Mouse (Mus musculus) lung, postnatal 10 days (tissue): ENCODE data around the gene Hid1.
A peak's percentile ranks its signal among the peaks of the same experiment; 100 is the strongest.

Experiments
- DNase-seq: peaks from one replicate; pipeline ENCODE4 v3.0.0; 2021

The Hid1 gene

GRCm38 (mm10) chr11:115335223-115335622, 32.3 kb downstream of the Hid1 start:
- DNase-seq: no peak

GRCm38 (mm10) chr11:115334531-115334930, 33.0 kb downstream of the Hid1 start, which contains the start of gene Otop3:
Otop3 (plus strand) TSS chr11:115334731.
- DNase-seq: no peak

- DNase-seq: no peak
Observed at GRCm38 (mm10) chr11:115329339-115329738, 38.2 kb downstream of the Hid1 start.

GRCm38 (mm10) chr11:115326730-115327129, 40.8 kb downstream of the Hid1 start:
- no peak for DNase-seq

- DNase-seq: no peak
Observed at GRCm38 (mm10) chr11:115323354-115323753, 44.2 kb downstream of the Hid1 start.

- peak; percentile 60 for DNase-seq
Observed at GRCm38 (mm10) chr11:115321906-115322693, 45.5 kb downstream of the Hid1 start, which contains the start of gene Ush1g. Ush1g (minus strand) TSS chr11:115322041.

GRCm38 (mm10) chr11:115319704-115320383, 47.7 kb downstream of the Hid1 start:
- DNase-seq: no peak

GRCm38 (mm10) chr11:115318245-115319027, 49.1 kb downstream of the Hid1 start:
- DNase-seq: no peak

GRCm38 (mm10) chr11:115317204-115317603, 50.4 kb downstream of the Hid1 start:
- DNase-seq: no peak

GRCm38 (mm10) chr11:115314249-115314648, 53.3 kb downstream of the Hid1 start:
- no peak for DNase-seq

- DNase-seq: no peak
Observed at GRCm38 (mm10) chr11:115308781-115309180, 58.8 kb downstream of the Hid1 start.

- no peak for DNase-seq
Observed at GRCm38 (mm10) chr11:115306863-115307262, 60.7 kb downstream of the Hid1 start, which contains the start of gene Otop2. Otop2 (plus strand) TSS chr11:115307163.

GRCm38 (mm10) chr11:115303167-115303566, 64.4 kb downstream of the Hid1 start:
- DNase-seq: peak; percentile 29

- no peak for DNase-seq
Observed at GRCm38 (mm10) chr11:115301351-115301750, 66.2 kb downstream of the Hid1 start.

GRCm38 (mm10) chr11:115300745-115301144, 66.8 kb downstream of the Hid1 start:
- DNase-seq: no peak

GRCm38 (mm10) chr11:115298160-115298559, 69.4 kb downstream of the Hid1 start:
- no peak for DNase-seq
